Mouse (Mus musculus) embryonic fibroblast, embryonic 13.5 days (primary cell): ENCODE measurements around the gene Eid3.

Experiments used
- CTCF ChIP-seq: IDR thresholded peaks from 2 replicates; pipeline ENCODE4 v1.5.1; 2011; ENCODE audit warnings: mild to moderate bottlenecking, control low read depth, low read length, moderate library complexity, borderline replicate concordance; ENCODE audit not compliant: insufficient read depth
- POLR2A ChIP-seq: IDR thresholded peaks from 2 replicates; pipeline ENCODE4 v1.6.1; 2011; ENCODE audit warnings: low read depth, mild to moderate bottlenecking, control low read depth, low read length, moderate library complexity

GRCm38 (mm10) chr10:82823108-82823778 lies 43.2 kb upstream of the Eid3 start:
- no peak for TF ChIP-seq POLR2A
- TF ChIP-seq CTCF = no peak
